Mouse (Mus musculus) lung, adult 2 months (tissue): ENCODE results near the gene Celf2. TPM values are rescaled to one million over a fixed set of nuclear protein-coding genes. Genes with fewer than 3 reads are reported as not detected.

ENCODE experiments used
- DNase-seq: peaks from one replicate; pipeline ENCODE4 v3.0.0; 2022
- H3K4me1 ChIP-seq: fragments of 200-500 bp; 2 replicates; pipeline ENCODE4 v1.6.1; 2011; ENCODE audit warnings: low read length; ENCODE audit not compliant: control insufficient read depth, insufficient read depth
- H3K4me3 ChIP-seq: fragments of 200-500 bp; replicated peaks from 2 replicates; pipeline ENCODE3; 2011; ENCODE audit warnings: low read depth, mild to moderate bottlenecking, control low read depth, low read length; ENCODE audit errors: extremely low read depth
- CTCF ChIP-seq: fragments of 200-500 bp; IDR thresholded peaks from 2 replicates; pipeline ENCODE4 v1.5.1; 2011; ENCODE audit warnings: mild to moderate bottlenecking, low read length, control low read depth; ENCODE audit not compliant: insufficient read depth
- POLR2A ChIP-seq: fragments of 200-500 bp; IDR thresholded peaks from 2 replicates; pipeline ENCODE4 v1.6.1; 2011; ENCODE audit warnings: low read depth, mild to moderate bottlenecking, control low read depth, low read length, borderline replicate concordance; ENCODE audit errors: extremely low read depth
- WGBS: fragments of 180-500 bp; shearing (Covaris S2); methylation state at CpG from one replicate; pipeline ENCODE4 v1.1.7; 2018; 5-methylcytosine and 5-hydroxymethylcytosine counted together
- polyA plus RNA-seq: library from polyadenylated mRNA; depleted of rRNA; stranded (reverse); fragments of >200 nt; gene quantifications from 2 replicates; pipeline ENCODE4 v1.2.3, GENCODE M21; 2012

The Celf2 gene
- polyA plus RNA-seq, 1 experiment, result 43.4 TPM

DNA sequence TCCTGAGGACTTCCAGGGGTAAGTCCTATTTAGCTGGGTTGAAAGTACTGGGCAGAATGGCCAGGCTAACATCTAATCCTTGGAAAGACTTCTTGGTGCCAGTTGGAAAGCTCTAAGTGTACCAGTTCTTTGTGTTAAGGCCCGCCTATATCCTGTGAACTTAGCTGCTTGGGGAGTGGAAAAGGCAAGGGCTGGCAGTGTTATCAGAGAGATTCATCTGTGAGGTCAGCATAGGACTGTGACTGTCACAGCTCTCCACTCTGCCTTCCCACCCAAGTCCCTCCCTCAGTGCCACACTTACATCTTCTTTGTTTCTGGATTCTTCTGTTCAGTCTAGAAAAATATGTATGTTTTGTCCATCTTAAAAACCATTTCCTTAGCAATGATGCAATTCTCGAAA is 935.7 kb downstream of the Celf2 start:
- TF ChIP-seq POLR2A (no peak), CTCF (no peak)
- Histone ChIP-seq H3K4me3 (no peak overlapping the region), H3K4me1 (no peaks in the 10 kb centered on the region)
- 66% methylated on average over 2 of the region's 2 CpGs for WGBS
- no peak for DNase-seq

DNA sequence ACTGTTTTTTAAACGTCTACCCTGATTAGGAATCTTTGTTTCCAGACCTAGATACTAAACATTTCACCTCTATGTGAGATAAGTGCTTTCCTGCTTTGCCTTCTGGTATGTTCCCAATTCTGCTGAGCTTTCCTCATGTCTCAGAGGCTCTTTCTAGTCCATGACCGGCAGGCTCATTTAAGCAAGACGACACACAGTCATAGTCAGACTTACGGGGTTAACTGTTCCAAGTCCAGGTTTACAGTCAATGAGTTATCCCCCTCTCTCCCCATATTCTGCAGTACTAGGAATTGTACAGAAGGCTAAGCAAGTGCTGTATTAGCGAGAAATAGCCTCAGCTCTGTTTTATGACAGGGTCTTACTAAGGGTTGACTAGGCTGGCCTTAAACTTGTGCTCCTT is 936.4 kb downstream of the Celf2 start:
- 81% methylated on average over 5 of the region's 5 CpGs for WGBS
- DNase-seq, result no peak
- Histone ChIP-seq H3K4me3 (no peak overlapping the region), H3K4me1 (no peaks in the 10 kb centered on the region)
- TF ChIP-seq POLR2A (no peak), CTCF (no peak)

DNA sequence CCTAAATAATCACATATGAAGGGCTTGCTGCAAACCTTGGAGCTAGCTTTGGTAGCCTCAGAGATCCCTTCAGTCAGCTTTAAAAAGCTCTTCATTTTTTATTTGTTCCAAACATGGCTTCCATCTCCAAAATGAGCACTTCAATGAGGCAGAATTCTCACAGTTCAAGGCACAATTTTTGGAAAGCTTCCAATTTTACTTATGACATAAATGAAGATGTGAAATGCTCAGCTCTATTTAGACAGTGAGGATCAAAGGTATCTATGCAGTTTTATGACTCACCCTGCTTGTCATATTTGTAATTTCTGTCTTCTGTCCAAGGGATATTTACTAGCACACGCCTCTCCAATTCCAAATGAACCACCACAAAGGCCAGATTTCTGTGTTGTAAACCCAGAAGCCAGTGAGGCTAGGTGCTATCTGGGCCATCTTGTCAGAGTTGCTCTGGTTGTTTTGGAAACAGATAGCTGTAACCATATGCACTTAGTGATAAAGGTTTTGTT is 940.3 kb downstream of the Celf2 start:
- TF ChIP-seq POLR2A (no peak), CTCF (no peak)
- no peak overlapping the region for H3K4me3 ChIP-seq
- H3K4me1 ChIP-seq, result no peaks in the 10 kb centered on the region; the same call in 1 of the 2 replicates
- WGBS, result 60% methylated on average over 1 of the region's 1 CpGs
- DNase-seq, result no peak

DNA sequence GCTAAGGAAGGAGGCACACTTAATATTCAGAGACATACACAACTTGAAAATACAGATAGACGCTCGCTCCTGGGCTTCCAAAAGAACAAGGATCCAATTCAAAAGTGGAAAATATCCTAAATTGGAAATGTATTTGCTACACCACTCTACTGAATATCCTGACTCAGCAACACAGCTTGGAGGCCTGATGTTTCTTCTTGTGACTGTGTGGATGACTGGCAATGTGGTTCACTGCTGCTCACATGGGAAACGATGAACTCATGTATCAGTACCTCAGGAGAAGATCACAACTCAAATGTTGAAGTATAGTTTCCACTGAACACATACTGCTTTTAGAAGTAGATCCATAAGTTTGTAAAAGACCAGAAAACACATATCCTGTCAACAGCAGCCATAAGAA is 944.2 kb downstream of the Celf2 start:
- TF ChIP-seq POLR2A (no peak), CTCF (no peak)
- 90% methylated on average over 3 of the region's 3 CpGs for WGBS
- Histone ChIP-seq H3K4me3 (no peak overlapping the region), H3K4me1 (no peaks in the 10 kb centered on the region; the same call in 1 of the 2 replicates)
- no peak for DNase-seq

DNA sequence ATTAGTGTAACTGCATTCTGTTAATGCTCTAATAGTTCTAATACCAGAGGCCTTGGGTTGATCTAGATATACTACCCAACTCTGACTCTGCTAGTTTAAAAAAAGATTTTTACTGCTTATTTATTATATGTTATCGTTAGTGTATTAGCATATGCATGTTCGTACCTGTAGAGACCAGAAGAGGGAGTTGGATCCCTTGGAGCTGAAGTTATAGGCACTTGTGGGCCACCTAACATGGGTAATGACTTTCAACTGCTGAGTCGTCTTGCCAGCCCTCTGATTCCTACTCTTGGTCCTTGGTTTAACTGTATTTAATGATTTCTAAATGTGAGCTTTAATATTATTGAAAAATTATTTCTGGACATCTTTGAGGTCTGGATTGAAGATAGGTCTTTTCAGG is 948.0 kb downstream of the Celf2 start:
- no peak overlapping the region for H3K4me3 ChIP-seq
- 97% methylated on average over 3 of the region's 3 CpGs for WGBS
- DNase-seq, result no peak
- no peaks in the 10 kb centered on the region for H3K4me1 ChIP-seq
- TF ChIP-seq POLR2A (no peak), CTCF (no peak)

DNA sequence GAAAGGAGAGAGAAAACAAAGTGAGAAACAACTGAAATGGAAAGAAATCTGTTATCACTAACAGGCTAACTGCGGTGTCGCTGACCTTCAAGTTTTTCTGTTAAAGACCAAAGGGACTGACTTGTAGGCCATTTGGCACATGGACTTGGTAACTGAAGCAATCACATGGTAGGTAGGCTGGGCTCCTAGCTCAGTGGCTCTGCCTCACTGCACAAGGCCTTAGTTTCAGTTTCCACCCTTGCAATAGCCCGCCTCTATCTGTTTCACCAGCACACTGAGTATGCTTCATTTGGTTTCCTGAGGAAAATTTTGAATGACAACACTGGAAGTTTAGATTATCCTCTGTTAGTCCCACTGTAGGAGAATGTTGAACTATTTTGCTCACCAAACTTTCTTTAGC is 948.6 kb downstream of the Celf2 start:
- TF ChIP-seq CTCF (no peak), POLR2A (no peak)
- no peaks in the 10 kb centered on the region for H3K4me1 ChIP-seq
- 88% methylated on average over 3 of the region's 3 CpGs for WGBS
- no peak for DNase-seq
- H3K4me3 ChIP-seq, result no peak overlapping the region

DNA sequence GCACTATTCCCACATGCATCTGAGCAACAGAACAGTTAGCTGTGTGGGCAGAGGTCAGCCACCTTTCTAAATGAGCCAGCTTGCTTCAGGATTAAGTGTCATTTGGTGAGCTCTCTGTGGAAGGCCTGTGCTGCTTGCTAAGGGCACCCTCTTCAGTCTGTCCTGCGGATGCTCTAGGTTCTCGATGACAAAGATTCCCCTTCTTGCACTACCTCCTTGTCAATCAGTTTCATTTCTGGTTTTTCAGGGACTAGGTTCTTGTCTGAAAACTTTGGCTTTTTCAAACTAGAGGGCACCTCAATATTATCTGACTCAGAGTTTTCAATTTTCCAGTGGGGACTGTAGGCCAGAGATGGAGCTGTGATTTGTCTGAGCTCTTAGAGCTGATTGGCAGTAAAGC is 949.8 kb downstream of the Celf2 start:
- TF ChIP-seq POLR2A, result no peak
- TF ChIP-seq CTCF, result no peak
- no peak for DNase-seq
- Histone ChIP-seq H3K4me1 (no peaks in the 10 kb centered on the region), H3K4me3 (no peak overlapping the region)
- WGBS, result 91% methylated on average over 2 of the region's 2 CpGs

DNA sequence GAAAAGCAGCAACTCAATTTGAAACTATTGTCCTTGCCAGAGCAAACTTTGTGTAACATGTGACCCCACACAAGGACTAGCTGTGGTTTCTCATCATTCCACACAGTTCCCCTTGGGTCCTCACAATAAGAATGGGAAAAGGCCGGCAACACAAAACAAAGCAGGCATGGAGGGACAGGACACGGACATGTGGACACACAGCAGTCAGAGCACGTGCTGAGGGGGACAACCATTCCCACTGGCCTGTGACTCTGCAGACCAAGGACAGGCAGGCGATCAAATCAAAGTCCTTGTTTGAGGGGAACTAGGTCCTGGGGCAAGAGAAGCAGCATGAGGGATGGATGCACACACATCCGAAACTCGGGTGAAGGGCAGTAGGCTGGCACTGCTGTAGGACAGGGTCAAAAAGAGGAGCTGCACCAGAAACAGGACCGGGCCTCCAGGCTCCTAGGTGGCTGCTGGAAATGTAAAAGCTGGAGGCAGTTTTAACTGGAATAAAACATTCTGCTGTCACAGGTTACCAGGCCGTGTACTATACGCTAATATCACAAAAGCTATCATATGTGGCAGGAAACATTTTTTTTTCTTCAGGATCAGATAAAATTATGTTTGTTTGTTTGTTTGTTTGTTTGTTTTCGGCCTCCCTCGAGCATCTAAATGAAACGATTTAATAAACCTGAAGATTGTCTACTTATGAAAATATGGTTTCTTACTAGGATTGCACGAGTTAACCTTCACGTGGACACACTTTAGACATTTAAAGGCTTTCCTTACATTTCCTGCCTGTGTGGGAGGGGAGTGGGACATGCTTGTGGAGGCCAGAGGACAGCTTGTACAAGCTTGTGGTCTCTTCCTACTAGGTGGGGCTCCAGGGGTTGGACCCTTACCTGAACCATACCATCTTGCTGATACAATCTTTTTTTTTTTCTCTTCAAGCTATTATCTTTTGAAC is 950.8 kb downstream of the Celf2 start:
- WGBS, result 86% methylated on average over 14 of the region's 14 CpGs
- TF ChIP-seq POLR2A (no peak), CTCF (no peak)
- H3K4me3 ChIP-seq, result no peak overlapping the region
- no peaks in the 10 kb centered on the region for H3K4me1 ChIP-seq
- DNase-seq, result no peak

DNA sequence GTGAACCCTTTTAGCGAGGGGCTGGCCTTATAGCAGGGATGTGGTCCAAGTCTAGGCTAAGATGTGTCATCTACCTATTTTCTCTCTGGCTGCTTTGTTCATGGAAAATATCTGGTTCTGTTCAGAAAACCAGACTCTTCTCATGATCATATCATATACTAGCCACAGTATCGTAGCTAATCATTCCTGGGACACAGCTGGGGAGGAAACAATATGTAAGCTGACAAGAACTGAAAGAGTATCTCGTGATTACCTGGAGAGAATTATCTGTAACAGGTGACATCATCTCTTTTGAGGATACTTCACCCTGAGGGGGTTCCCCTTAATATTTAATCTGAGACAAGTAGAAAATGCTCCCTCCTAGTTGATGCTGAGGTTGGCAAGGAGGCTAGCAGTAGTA is 951.6 kb downstream of the Celf2 start:
- H3K4me3 ChIP-seq, result no peak overlapping the region
- no peaks in the 10 kb centered on the region for H3K4me1 ChIP-seq
- TF ChIP-seq CTCF (no peak), POLR2A (no peak)
- WGBS, result 75% methylated on average over 3 of the region's 3 CpGs
- DNase-seq, result no peak

DNA sequence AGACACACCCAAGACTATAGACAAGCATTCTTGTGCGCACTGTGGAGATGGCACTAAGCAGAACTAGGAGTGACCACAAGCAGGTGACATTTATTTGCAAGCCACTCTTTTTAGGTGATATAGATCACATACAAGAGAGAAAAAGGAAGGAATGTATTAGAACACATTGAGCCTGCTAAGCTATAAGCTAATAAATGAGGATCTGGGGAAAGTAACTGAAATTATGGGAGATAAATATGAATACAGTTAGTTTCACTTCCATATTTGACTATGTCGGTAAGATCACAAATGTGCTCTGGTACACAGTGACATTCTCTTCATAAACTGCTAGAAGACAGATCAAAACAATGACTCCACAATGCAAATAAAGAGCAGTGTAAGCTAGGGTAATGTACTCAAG is 952.5 kb downstream of the Celf2 start:
- DNase-seq, result no peak
- no peak for TF ChIP-seq CTCF
- no peak for TF ChIP-seq POLR2A

More for the DNA sequence above, 952.5 kb downstream of the Celf2 start:
- no peaks in the 10 kb centered on the region for H3K4me1 ChIP-seq
- WGBS, result 86% methylated on average over 2 of the region's 2 CpGs
- H3K4me3 ChIP-seq, result no peak overlapping the region
